Mouse (Mus musculus) urinary bladder, adult 2 months (tissue): ENCODE data around the gene Rpl37a. TPM values are rescaled to one million over a fixed set of nuclear protein-coding genes. Genes with fewer than 3 reads are reported as not detected.

Experiments
- DNase-seq: peaks from one replicate; pipeline ENCODE4 v3.0.0; 2022; ENCODE audit warnings: low spot score
- polyA plus RNA-seq: library from polyadenylated mRNA; depleted of rRNA; stranded (reverse); fragments of >200 nt; gene quantifications from 2 replicates; pipeline ENCODE4 v1.2.3, GENCODE M21; 2012; rRNA removed

The Rpl37a gene
- polyA plus RNA-seq: 1,766 and 1,999 TPM in 2 replicates

- DNase-seq: peak; percentile 87
Measured at GRCm38 (mm10) chr1:72710753-72711653, at the start of gene Rpl37a. Gene Rpl37a, plus strand, starts transcription at chr1:72711290.

- DNase-seq: no peak
Measured at GRCm38 (mm10) chr1:72673070-72673469, 38.0 kb upstream of the Rpl37a start.

GRCm38 (mm10) chr1:72696256-72696655, 14.8 kb upstream of the Rpl37a start:
- no peak for DNase-seq

- DNase-seq: no peak
Measured at GRCm38 (mm10) chr1:72698651-72699050, 12.4 kb upstream of the Rpl37a start.

- DNase-seq: no peak
Measured at GRCm38 (mm10) chr1:72700479-72700878, 10.6 kb upstream of the Rpl37a start, which contains the start of gene Ankar. Gene Ankar, minus strand, starts transcription at chr1:72700579.

- DNase-seq: no peak
Measured at GRCm38 (mm10) chr1:72707525-72707924, 3.6 kb upstream of the Rpl37a start.

- no peak for DNase-seq
Measured at GRCm38 (mm10) chr1:72711684-72712083, 594 bp downstream of the Rpl37a start.

- no peak for DNase-seq
Measured at GRCm38 (mm10) chr1:72714547-72714946, 3.5 kb downstream of the Rpl37a start.

GRCm38 (mm10) chr1:72715065-72715464, 4.0 kb downstream of the Rpl37a start:
- no peak for DNase-seq

GRCm38 (mm10) chr1:72715593-72716361, 4.7 kb downstream of the Rpl37a start:
- DNase-seq: no peak

GRCm38 (mm10) chr1:72716421-72716820, 5.3 kb downstream of the Rpl37a start:
- no peak for DNase-seq

GRCm38 (mm10) chr1:72716926-72717325, 5.8 kb downstream of the Rpl37a start:
- DNase-seq: no peak

GRCm38 (mm10) chr1:72717540-72717939, 6.5 kb downstream of the Rpl37a start:
- DNase-seq: no peak

- DNase-seq: peak; percentile 36
Measured at GRCm38 (mm10) chr1:72718846-72719245, 7.8 kb downstream of the Rpl37a start.

- no peak for DNase-seq
Measured at GRCm38 (mm10) chr1:72720115-72720725, 9.1 kb downstream of the Rpl37a start.

- no peak for DNase-seq
Measured at GRCm38 (mm10) chr1:72722646-72723045, 11.6 kb downstream of the Rpl37a start.

GRCm38 (mm10) chr1:72724354-72724753, 13.3 kb downstream of the Rpl37a start:
- DNase-seq: no peak

- DNase-seq: no peak
Measured at GRCm38 (mm10) chr1:72725941-72726340, 14.9 kb downstream of the Rpl37a start.

- no peak for DNase-seq
Measured at GRCm38 (mm10) chr1:72728781-72729180, 17.7 kb downstream of the Rpl37a start.

- DNase-seq: no peak
Measured at GRCm38 (mm10) chr1:72730126-72730525, 19.0 kb downstream of the Rpl37a start.

- peak; percentile 44 for DNase-seq
Measured at GRCm38 (mm10) chr1:72733191-72733691, 22.2 kb downstream of the Rpl37a start.
